Mouse (Mus musculus): ENCODE measurements around the gene Pkn1.

Pkn1 gene

DNA sequence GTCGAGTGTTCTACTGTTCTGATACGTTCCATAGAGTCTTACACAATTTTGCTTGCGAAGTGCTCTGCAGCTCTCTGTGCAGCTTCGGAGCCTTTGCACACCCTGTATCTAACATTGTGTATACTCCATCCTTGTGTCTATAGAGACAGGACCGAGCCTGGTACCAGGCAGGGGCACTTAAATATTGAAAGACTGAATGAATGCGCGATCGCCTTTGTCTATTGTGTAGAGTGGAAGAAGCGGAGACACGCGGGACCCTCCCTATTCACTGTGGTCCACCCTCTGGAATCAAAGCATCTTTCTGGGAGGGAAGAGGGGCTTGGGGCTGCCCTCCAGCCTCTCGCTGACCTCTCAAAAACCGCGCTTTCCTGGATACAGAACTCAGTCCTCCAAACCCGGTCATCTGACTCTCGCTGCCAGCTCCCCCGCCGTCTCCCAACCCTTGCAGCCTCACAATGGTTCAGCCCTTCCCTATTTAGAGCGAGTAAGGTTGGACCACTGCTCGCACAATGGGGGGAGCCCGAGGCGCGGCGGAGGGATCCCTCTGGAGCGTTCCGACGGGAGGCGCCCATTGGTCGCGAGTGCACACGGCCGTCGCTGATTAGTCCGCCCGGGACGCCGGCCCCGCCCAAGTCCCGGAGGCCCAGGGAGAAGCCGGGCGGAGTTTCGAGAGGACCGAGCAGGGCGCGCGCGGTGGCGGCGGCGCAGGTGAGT, 46.8 kb downstream of the Pkn1 start, which contains the start of gene Gipc1:
Gene Gipc1, plus strand, starts transcription at position 648 of the 714 bp plus-strand sequence.
- peak; percentile 94 to 95 for DNase-seq

DNA sequence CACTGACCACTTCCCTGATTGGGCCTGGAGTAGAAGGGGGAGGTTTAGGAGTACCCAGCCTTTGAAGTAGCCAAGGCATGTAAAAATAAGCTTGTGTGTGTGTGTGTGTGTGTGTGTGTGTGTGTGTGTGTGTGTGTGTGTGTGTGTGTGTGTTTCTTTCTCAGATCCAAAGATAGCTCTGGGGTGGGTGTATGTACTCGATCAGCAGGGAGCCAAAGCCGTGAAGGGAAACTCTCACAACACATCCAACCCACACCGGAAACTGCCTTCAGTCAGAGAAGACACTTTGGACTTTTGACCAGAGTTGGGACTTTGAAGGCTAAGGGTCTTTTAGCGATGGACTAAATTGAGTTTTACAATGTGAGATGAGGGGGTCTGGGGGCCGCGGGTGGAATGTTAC, 49.3 kb downstream of the Pkn1 start:
- no peak for DNase-seq

- no peak for DNase-seq
Observed at GRCm38 (mm10) chr8:83648031-83648430, 50.9 kb downstream of the Pkn1 start.

GRCm38 (mm10) chr8:83647511-83647910, 51.5 kb downstream of the Pkn1 start:
- no peak for DNase-seq

- no peak for DNase-seq
Observed at GRCm38 (mm10) chr8:83639649-83640048, 59.3 kb downstream of the Pkn1 start.

DNA sequence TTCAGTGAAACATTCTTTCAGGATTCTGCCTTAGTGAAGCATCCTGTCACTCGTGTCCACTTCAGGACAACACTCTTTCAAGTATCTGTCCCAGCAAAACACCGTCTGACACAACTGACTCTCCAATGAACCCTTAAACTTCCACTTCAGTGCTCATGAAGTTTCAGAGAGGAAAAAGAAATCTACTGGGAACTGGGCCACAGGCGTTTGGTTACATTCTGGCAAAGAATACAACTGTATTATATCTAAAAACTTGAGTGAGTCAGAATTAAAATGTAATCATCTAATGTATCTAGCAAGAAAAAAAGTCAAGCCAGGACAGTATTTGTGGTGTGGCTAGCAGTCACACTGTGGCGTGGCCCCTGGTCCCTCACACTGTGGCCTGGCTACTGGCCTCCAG, 60.1 kb downstream of the Pkn1 start:
- DNase-seq: no peak

- DNase-seq: no peak
Observed at GRCm38 (mm10) chr8:83632083-83632707, 66.8 kb downstream of the Pkn1 start.

- no peak for DNase-seq
Observed at GRCm38 (mm10) chr8:83625676-83626299, 73.2 kb downstream of the Pkn1 start.

- no peak for DNase-seq
Observed at GRCm38 (mm10) chr8:83624739-83625138, 74.2 kb downstream of the Pkn1 start.

DNA sequence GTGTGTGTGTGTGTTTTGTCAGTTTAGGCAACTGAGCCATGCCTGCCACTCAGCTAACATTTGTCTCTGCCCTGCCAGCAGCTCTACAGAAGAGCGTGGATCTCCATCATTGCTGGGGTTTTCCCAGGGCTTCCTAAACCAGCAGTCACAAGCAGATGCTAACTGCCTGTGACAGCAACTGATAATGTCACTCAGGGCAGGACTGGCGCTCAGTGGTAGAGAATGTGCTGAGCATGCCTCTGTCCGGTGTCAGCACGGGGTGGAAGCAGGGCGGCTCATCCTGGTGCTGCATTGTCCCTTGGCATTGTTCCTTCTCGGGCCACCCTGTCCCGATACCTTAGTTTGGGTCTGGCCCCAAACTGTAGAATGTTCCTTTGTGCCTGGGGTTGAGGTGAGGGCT, 75.4 kb downstream of the Pkn1 start:
- no peak for DNase-seq

DNA sequence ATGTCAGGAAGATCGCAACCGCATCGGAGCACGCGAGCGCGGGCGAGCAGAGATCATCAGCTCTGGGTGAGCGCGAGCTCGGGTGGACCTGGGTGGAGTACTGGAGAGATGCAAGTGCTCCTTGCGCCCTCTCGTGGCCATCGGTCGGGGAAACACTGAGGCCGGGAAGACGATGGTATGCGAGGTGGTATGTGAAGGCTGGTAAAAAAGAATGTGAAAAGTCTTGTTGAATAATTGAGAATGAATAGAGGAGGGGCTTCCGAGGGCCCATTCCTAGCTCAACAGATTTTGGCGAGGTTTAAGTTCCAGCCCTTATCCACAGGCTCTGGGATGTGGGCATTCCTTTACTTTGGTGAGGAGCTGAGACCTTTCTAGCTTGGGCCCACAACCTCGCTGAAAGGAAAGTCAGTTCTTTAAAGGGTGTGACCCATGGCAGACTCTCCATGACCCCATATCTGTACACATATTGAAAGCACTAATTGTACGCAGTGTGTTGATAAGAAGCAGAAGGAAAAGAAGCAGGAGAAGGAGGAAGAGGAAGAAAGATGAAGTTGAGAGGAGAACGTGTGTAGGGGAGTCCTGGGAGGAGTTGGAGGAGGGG, 76.5 kb downstream of the Pkn1 start:
- peak; percentile 73 to 83 for DNase-seq

DNA sequence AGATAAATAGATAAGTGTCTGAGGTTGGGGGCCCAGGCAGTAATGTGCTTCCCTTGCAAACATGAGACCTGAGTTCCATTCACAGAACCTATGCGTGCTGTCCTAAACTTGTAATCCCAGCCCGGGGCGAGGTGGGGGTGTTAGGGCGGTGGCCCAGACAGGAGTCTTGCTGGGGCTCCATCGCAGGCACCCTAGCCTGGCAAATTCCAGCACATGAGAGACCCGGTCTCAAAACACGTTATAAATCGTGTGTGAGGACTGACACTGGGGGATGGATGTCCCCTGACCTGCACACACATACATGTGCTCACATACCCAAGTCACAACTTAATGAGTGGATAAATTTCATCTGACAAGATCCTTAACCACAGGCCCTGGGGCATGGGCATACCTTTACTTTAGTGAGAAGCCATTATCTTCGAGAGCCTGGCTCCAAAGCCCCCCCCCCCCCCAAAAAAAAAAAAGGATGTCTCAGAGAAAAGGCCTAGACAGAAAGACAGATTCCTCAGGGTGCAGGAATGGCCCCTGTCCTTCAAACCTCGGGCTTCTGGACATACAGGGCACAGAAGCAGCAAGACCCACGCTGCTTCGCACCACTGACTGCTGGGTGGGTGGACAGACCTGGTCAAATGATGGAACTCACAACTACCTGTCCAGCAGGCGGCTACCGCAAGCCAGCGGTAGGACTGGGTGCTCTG, 77.1 kb downstream of the Pkn1 start:
- DNase-seq: no peak

GRCm38 (mm10) chr8:83619568-83620285, 79.3 kb downstream of the Pkn1 start:
- peak; percentile 41 to 56 for DNase-seq

- no peak for DNase-seq
Observed at GRCm38 (mm10) chr8:83618566-83618965, 80.4 kb downstream of the Pkn1 start.

DNA sequence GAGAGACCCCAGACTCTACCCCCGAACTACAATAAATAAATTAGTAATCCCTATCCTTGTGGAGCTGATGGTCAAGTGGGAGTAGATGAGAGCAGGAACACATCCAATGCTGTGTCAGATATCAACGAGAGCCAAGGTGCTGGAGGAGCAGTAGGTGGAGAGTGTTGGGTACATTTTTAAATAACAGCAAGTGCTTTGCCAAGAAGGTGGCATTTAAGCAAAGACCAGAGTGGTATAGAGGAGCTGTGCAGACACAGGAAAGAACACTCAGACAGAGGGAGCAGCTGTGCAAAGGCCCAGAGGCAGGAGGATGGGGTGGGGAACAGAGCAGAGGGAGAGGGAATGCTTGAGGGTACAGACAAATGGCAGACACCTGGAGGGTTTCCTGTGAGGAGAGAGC, 81.9 kb downstream of the Pkn1 start:
- no peak for DNase-seq

DNA sequence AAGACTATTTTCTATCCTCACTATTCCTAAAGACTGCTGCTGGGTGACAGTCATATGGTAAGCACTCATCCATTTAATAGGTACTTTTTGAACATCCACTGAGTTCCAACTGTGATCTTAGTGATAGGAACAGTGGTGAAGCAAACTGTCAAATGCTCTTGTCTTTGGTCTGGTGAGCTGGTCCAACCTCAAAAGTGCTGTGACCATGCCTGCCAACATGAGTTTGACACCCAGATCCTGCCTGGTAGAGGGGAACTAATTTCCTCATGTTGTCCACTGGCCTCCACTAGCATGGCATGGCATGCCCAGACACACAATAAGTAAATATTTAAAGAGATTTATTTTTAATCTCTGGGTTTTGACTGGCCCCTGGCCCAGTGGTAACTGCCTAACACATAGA, 82.4 kb downstream of the Pkn1 start:
- no peak for DNase-seq

All from thymus, adult 18-20 months (tissue).